Mouse (Mus musculus): ENCODE measurements around the gene Tnfsf13.
"Not testable (repeated sequence)": the region's sequence is repeated elsewhere in the genome, so short reads cannot be mapped to it uniquely, and the experiment has no call there.

Gene Tnfsf13

DNA sequence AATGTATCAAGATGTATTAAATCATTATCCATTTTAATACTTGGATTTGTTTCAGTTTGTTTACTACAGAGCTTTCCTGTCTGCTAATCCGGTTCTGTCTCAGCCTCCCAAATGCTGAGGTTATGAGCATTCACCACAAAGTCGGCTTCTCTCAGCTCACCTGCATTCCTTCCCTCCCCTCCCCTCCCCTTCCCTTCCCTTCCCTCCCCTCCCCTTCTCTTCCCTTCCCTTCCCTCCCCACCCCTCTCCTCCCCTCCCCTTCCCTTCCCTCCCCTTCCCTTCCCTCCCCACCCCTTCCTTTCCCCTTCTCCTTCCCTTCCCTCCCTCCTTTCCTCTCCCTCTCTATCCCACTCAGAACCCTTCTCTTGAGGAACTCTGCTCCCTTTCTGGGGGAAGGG lies 19.0 kb upstream of the Tnfsf13 start:
- no peak for DNase-seq (ENCODE audit: low spot score in 2 of 2)

DNA sequence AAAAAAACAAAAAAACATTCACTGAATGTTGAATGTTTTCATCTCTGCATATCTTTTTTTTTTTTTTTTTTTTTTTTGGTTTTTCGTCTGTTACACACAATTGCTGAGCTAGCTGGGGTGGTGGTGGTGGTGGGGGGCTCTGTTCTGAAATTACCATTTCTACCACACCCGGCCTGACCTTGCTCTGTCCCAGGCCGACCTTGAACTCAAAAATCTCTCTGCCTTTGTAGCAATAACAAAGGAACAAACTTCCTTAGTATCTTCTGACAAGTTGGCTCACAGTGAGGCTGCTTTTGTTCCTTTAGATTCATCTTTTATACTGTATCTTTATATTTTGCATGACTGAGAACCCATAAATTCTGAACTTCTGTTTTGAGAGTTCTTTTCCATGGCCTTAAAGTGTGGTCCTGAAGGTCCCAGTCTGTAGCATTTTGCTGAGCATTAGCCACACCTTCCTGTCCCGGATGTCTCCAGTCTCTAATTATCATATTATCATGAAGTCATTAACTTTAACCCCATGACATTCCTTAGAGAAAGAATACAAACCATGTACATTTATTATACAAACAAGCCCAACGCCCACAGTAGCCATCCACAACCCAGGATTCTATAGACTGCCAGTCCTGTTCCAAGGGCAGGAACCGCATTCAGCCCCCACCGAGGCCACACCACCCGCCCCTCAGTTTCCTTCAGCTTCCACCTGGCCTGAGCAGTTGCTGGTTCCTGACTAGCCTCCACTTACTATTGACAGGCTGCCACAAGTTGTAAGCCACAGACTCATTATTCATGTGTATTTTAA lies 18.4 kb upstream of the Tnfsf13 start:
- DNase-seq (ENCODE audit: low spot score in 2 of 2) = no peak

DNA sequence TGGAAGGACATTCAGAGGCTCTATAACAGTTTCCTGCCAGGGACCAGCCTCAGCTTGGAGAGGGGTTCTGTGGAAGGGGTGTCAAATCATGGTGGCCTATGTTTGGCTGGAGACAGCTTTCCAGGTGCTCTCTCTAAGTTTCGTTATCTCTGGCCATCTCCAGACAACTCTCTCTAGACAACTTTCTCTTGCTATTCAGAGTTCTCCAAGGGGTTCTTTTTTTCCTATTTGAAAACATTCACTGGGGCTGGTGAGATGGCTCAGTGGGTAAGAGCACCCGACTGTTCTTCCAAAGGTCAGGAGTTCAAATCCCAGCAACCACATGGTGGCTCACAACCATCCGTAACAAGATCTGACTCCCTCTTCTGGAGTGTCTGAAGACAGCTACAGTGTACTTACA lies 17.8 kb upstream of the Tnfsf13 start:
- not testable (repeated sequence) for DNase-seq (ENCODE audit: low spot score in 2 of 2)

DNA sequence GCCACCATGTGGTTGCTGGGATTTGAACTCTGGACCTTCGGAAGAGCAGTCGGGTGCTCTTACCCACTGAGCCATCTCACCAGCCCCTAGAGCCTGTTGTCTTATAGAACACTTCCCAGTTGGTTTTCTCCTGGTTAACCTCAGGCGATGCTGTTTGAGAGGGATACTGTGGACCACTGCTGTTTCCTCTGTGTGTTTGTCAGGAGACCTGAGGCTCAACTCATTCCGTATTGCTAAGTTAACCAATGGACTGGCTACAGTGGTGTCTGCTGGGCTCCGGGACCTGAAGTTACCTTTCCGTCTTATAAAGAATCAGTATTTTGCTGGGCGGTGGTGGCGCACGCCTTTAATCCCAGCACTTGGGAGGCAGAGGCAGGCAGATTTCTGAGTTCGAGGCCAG lies 17.3 kb upstream of the Tnfsf13 start:
- not testable (repeated sequence) for DNase-seq (ENCODE audit: low spot score in 2 of 2)

DNA sequence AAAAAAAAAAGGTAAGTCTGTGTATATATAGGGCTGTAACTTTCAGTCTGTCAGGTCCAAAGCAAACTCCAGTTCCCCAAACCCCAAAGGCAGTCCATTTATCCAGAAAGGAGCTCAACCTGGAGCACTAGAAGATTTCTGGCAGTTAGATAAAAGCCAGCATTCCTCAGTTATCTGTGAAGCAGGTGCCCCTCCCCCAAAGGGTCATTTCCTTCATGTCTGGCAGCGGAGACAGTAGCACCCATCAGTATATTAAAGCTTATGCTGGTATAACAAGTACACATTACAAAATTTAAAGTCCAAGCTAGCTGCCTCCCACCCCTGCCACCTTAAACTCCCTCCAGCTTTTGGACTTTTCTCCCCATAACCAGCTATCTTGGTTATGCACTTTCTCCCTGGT lies 14.0 kb upstream of the Tnfsf13 start:
- no peak for DNase-seq (ENCODE audit: low spot score in 2 of 2)

DNA sequence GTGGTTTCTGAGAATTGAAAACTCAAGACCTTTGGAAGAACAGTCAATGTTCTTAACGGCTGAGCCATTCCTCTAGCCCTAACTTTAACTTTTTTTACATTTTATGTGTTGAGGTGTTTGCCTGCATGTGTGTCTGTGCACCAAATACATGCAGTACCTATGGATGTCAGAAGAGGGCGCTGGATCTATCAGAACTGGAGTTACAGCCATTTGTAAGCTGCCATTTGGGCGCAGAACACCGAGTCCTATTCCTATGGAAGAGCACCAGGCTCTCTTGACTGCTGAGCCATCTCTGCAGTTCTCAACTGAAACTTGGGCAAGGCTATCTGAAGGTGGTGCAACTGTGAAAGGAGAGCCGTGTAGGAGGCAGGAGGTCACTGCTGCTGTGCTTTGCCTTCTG lies 13.0 kb upstream of the Tnfsf13 start:
- no peak for DNase-seq (ENCODE audit: low spot score in 2 of 2)

DNA sequence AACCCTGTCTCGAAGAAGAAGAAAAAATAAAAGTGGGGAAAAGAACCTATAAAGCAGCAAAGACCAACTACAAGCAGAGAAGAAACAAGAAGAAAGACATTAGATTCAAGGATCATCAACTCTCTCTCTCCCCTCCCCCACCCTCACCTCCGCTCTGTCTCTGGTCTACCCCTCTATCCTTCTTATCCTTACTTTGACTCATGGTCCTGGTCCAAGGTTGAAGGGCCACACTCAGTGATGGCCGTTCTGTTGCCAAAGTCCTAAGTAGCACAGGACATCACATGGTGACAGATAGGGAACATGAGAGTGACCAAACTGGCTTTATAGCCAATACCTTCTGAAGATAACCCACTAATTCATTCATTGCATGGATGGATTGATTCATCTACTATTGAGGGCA lies 11.8 kb upstream of the Tnfsf13 start:
- DNase-seq (ENCODE audit: low spot score in 2 of 2) = no peak

DNA sequence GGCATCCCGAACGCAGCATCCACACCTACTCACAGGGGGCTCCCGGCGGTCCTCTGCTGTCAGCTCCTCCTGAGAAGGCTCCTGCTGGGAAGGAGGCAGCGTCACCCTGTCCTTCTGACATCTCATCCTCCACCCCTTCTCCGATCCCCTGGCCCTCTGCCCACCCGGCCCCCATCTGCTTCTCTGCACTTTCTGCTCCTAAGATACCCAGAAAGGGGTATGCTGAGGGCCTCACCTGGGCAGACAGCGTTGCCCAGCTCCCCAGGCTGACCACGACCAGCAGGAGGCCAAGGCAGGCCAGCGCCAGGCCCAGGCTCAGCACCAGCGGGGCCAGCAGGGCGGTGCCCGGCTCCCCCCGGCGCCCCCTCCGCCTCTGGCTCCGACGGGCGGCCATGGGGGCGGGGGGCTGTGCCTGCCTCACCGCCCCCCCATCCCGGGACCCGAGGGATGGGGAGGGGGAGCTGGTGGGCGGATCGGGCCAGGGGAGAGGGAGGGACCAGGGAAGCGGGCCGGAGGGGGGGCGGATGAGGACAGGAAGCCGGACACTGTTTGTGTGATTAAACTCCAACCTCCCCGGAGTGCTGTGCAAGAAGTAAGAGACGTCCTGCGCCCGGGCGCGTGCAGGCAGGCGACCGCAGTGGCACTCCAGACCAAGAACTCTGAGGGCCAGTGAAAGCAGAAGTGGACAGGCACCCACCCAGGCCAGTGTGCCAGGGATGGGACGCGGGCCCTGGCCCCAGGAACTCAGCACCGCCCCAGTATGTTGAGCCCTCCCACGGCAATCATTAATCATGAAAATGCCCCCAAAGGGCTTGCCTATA lies 10.0 kb upstream of the Tnfsf13 start, which contains the start of the genes Tnfsf12 and Tnfsfm13:
TSS of gene Tnfsf12 (minus strand) at position 489 of the 821 bp plus-strand sequence.
TSS of gene Tnfsfm13 (minus strand) at position 738 of the 821 bp plus-strand sequence.
- DNase-seq (ENCODE audit: low spot score in 2 of 2) = peak; percentile 63 to 79

DNA sequence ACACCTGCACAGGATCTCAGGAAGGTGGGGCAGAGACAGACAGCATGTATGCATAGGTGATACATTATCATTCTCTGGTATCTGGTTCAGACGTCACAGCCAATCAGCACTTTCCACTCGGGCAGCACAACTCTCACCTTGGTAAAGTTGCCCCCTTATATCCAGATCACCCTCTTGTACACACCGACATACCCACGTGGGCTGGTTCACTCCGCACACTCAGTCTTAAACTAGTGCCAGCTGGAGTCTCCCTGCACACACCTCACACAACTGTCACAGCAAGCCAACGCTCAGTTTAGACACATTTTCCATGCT lies 9.4 kb upstream of the Tnfsf13 start:
- DNase-seq (ENCODE audit: low spot score in 2 of 2) = no peak

DNA sequence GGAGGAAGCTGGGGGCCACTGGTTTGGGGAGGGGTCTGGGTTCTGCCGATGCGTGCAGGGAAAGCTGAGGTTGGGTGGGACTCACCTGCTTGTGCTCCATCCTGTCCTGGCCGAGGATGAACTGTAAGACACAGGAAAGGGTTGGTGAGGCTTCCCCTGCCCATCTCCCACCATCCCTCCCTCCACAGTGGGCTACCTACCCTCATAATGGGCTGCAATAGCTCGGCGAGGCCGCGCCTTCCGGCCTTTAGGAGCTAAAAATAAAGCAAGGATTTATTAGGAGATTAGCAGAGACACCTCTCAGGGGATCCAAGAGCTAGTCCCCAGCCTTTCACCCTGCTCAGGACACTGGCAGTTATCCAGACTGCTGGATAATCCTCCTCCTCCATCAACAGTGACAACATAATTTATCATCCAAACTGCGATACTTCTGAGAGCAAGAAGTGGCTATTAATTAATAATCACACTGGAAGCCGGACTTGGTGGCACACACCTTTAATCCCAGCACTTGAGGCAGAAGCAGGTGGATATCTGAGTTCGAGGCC lies 7.9 kb upstream of the Tnfsf13 start:
- no peak for DNase-seq (ENCODE audit: low spot score in 2 of 2)

DNA sequence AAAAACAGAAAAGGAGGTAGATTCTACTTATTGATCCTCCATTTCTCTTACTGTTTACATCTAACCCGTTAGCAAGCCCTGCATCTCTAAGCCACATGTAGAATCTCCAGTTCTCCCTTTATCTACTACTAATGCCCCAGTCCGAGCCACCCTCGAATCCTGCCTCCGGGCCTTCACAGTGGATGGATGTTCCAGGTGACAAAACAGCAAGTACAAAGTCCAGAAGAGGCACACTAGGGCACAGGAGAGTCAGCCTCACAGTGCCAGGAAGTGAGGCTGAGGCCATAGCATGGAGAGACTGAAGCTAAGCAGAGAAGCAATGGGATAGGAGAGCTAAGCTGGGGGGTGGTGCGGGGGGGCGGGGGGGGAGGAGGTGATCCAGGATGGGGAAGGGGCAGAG lies 7.3 kb upstream of the Tnfsf13 start:
- DNase-seq (ENCODE audit: low spot score in 2 of 2) = no peak

DNA sequence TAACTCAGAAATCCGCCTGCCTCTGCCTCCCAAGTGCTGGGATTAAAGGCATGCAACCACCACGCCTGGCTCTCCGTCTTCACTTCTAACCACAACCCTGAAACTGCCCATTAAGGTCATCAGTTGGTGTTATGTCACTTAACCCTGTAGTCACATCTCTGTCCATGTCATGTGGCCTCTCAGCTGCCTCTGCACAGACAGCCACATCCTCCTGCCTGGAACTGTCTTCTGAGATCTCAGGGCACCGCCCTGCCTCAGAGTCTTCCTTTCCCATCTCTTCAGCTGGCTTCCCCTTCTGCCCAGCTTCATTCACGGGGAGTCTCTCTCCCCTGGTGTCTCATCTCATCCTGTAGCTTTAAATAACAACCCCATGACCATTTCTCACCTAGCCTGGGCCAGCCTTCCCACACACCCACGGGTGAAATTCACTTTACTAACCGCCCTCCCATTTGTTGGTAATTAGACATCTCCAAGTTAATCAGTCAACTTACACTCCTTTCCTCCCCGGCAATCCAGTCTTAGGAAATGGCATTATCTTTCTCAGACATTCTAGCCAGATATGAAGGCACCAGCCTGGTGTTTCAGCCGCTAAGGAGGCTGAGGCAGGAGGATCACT lies 6.7 kb upstream of the Tnfsf13 start:
- DNase-seq (ENCODE audit: low spot score in 2 of 2) = peak; percentile 33 to 60

DNA sequence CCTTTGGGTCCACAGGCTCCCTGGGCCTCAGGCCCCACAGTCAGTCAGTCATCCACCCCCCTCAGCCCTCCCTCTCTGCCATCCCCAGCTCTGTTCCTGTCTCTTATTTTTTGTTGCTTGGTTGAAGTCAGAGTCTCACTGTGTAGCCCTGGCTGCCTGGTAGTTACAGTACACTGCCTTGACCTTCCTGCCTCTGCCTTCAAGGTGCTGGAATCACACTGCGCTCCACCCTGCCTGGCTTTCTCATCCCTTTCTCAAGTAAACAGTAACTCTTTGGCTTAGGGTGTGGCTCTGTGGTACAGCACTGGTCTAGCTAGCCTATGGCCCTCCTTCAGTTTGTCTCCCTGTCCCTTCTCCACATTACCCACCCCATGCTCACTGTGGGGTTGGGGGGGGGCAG lies 4.3 kb upstream of the Tnfsf13 start:
- DNase-seq (ENCODE audit: low spot score in 2 of 2) = no peak

DNA sequence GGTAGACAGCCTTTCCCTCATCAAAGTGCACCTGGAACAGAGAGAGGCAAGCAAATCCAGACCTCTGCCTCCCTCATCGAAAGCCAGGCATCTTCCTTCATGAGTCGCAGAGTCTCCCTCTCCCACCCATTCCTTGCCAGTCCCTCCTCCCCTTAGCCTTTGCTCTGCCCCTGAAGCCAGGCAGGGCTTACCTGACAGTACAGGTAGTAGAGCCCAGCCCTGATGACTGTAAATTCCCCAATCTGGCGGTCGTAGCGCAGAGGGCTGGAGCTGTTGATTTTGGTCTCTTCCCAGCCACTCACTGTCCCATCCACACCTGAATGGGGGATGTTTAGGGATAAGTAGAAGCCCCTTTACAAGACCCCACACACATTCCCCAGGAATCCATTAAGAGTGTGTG lies 1.5 kb upstream of the Tnfsf13 start:
- no peak for DNase-seq (ENCODE audit: low spot score in 2 of 2)

DNA sequence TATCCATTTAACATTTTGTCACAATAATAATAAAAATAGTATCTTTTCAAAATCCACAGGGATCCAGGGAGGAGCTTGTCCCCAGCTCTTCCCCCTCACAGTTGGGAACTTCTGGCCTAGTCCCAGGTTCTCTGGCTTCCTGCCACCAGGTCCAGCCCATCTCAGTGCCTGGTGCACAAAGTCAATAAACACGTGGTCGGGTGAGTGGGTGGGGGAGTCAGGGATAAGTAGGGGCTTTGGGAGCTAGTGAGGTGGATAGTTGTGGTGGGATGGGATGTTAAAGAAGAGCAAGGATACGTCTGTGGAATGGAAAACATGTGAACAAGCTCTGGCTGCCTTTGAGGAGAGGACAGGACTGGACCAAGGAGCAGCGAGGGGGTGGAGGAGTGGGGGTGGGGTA lies 793 bp upstream of the Tnfsf13 start:
- DNase-seq (ENCODE audit: low spot score in 2 of 2) = no peak

DNA sequence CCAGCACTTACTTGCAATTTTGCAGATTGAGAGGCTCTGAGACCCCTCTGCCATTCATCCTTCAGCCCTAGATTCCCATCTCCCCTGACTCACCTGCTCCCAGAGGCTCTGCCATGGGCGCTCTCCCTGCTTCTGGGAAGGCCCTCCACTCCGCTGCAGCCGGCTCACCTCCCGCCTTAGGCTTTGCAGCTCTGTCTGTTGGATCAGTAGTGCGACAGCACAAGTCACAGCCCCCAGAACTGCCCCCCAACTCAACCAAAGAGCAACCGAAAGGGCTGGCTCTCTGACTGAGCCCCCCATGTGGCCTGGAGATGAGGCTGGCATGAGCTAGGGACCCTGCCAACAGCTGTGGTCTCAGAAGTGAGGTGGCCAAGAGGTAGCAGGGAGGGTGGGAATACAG lies 648 bp downstream of the Tnfsf13 start:
- no peak for DNase-seq (ENCODE audit: low spot score in 2 of 2)

DNA sequence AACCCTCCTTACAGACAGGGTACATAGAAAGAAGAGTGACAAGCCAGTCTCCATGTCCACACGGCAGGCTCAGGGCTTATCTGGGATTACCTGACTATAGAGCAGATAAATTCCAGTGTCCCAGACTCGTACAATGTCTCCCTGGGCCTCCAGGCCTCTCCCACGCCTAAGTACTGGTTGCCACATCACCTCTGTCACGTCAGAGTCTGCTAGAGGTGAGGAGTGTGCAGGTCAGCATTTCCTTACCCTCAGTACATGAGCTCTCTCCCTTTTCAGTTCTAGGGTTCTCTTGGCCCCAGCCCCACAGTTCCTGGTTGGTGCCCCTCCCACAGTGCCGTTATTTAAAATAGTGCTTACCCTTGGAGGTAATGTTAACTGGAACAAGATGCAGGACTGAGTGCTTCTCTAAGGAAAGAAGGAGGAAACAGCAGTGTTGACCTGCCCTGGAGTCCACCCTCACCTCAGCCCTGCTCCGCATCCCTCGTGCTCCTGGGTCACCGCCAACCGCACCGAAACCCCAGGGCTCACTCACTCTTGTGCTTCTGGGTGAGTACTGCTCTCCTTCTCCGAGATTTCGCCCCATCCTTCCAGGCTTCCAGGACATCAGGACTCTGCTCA lies 1.3 kb downstream of the Tnfsf13 start:
- no peak for DNase-seq (ENCODE audit: low spot score in 2 of 2)

DNA sequence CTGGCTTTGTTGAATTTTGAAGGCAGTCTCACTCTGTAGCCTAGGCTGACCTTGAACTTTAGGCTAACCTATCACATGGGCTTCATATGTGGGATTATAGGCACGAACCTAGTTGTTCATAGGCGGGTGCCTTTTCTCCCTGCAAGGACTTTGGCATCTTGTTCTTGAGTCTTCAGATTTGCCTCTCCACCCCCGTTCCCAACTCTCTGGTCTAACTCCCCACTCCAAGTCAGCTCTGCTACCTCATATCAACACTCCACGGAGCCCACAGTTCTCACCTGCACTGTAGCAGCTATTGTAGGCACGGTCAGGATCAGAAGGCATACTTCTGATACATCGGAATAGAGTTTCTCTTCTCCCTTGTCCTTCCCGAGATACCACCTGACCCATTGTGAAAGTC lies 2.0 kb downstream of the Tnfsf13 start:
- no peak for DNase-seq (ENCODE audit: low spot score in 2 of 2)

DNA sequence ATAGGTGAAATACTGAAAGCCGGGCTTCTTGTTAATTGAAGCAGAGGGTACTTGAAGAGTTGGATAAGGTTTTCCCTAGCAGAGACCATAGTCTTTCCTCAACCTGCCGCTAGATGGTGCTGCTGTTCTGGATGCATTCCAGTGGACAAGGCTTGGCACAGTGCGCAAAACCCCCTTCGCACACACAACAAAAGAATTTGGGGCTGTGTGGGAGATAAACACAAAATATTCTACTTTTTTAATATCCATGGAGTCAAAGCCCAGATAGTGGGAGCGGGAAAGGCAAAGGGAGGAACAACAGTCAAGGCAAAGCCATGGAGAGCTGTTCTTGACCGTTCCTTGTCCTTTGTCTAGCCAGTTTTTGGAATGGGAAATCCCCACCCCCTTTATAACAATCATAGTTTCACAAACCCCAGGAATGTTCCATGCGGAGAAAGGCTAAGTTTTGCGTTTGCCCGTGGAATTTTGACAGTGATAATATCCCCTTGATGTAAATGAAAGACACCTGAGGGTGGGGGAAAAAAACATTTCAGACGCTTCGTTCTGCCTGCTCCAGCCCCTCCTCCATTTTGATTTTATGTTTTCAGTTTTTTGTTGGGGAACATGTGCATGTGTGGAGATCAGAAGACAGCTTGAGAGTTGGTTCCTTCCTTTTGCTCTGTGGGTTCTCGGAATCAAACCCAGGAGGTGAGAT lies 2.6 kb downstream of the Tnfsf13 start:
- peak; percentile 79 to 87 for DNase-seq (ENCODE audit: low spot score in 2 of 2)

DNA sequence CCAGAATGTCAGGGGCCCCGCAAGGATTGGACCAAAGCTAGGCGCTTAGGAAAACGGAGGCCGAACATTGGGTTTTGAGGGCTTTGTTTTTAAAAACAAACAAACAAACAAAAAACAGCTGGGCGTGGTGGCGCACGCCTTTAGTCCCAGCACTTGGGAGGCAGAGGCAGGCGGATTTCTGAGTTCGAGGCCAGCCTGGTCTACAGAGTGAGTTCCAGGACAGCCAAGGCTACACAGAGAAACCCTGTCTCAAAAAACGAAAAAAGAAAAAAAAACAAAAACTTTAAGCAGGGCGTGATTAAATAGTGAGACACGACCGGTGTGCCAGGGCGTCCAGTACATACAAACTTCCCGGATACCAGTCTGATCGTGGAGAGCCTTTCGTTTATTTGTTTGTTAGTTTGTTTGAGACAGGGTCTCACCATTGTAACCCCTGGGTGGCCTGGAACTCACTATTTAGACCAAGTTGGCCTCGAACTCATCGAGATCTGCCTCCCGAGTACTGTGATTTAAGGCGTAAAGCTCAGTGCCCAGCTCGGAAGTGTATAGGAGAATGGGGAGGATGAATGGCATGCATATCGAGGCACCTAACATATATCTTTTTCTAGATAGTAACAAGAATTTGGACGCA lies 3.3 kb downstream of the Tnfsf13 start:
- no peak for DNase-seq (ENCODE audit: low spot score in 2 of 2)

Data from natural killer cell, adult 2 months (primary cell).